Mouse (Mus musculus): ENCODE data around the gene Nol10. TPM values are rescaled to one million over a fixed set of nuclear protein-coding genes. Genes with fewer than 3 reads are reported as not detected.

Gene Nol10
- total and polyA plus RNA-seq, 2 experiments from 2014 or later: 13.2 to 13.9 TPM

- H3K9ac ChIP-seq: no peak overlapping the region
- DNase-seq (no peak), ATAC-seq (no peak)
- no peaks in the 10 kb centered on the region for H3K36me3 ChIP-seq (ENCODE audit: insufficient read depth)
- 85% methylated on average over 2 of the region's 2 CpGs for WGBS
- H3K9me3 ChIP-seq (ENCODE audit: low read length): no peaks in the 10 kb centered on the region
- H3K4me1 ChIP-seq (ENCODE audit: insufficient read depth): no peaks in the 10 kb centered on the region
- no peak overlapping the region for H3K27ac ChIP-seq (ENCODE audit: low read depth, low read length)
- no peaks in the 10 kb centered on the region for H3K27me3 ChIP-seq (ENCODE audit: insufficient read depth, low read length)
- no peak overlapping the region for H3K4me3 ChIP-seq (ENCODE audit: low read depth, low read length)
- TF ChIP-seq CTCF (IDR thresholded peaks at IDR 0.05; ENCODE audit: low read depth): no peak
- no peak overlapping the region for H3K4me2 ChIP-seq (ENCODE audit: low read depth)
Measured at GRCm38 (mm10) chr12:17478856-17479255, 130.6 kb downstream of the Nol10 start.

Small RNA genes within 50 kb of the gene (microRNA-seq; reads per million reads assigned to microRNA genes)
- 8.9 to 11.6 reads per million in 2 experiments for gene Mir3066

Other genes with a start within 250 kb of the Nol10 start
- 20.2 and 24.8 TPM in 2 replicates for gene Kcnf1, start 171.6 kb upstream of the Nol10 start, total RNA-seq (2014; rRNA removed)
- 5.6 and 6.8 TPM in 2 replicates for gene Kcnf1, start 171.6 kb upstream of the Nol10 start, polyA plus RNA-seq (2015; fragmentation: Nextera tagmentation; extraction: Ambion mirVana)
- gene Pdia6, start 81.9 kb upstream of the Nol10 start, total RNA-seq (2014; rRNA removed): 152 and 182 TPM in 2 replicates
- 223 and 247 TPM in 2 replicates for gene Pdia6, start 81.9 kb upstream of the Nol10 start, polyA plus RNA-seq (2015; fragmentation: Nextera tagmentation; extraction: Ambion mirVana)
- gene Atp6v1c2, start 19.1 kb upstream of the Nol10 start, total RNA-seq (2014; rRNA removed): 0.86 and 2.4 TPM in 2 replicates
- gene Atp6v1c2, start 19.1 kb upstream of the Nol10 start, polyA plus RNA-seq (2015; fragmentation: Nextera tagmentation; extraction: Ambion mirVana): 1.3 and 1.6 TPM in 2 replicates
- 271 and 293 TPM in 2 replicates for gene Odc1, start 196.3 kb downstream of the Nol10 start, total RNA-seq (2014; rRNA removed)
- gene Odc1, start 196.3 kb downstream of the Nol10 start, polyA plus RNA-seq (2015; fragmentation: Nextera tagmentation; extraction: Ambion mirVana): 146 and 166 TPM in 2 replicates

Measured in forebrain, postnatal 0 days (tissue).